Mouse (Mus musculus): ENCODE measurements around the gene Zfp747. TPM values are rescaled to one million over a fixed set of nuclear protein-coding genes. Genes with fewer than 3 reads are reported as not detected.
A peak's percentile ranks its signal among the peaks of the same experiment; 100 is the strongest.

The Zfp747 gene
- polyA plus RNA-seq, 1 experiment from 2014 or later = 10.6 TPM

GRCm38 (mm10) chr7:127357871-127358270, 18.0 kb downstream of the Zfp747 start:
- H3K36me3 ChIP-seq (ENCODE audit: insufficient read depth, low read length) = no peaks in the 10 kb centered on the region
- no peak for ATAC-seq (ENCODE audit: low FRiP score, low TSS enrichment)
- no peak overlapping the region for H3K4me3 ChIP-seq (ENCODE audit: low read length)
- H3K27me3 ChIP-seq (ENCODE audit: insufficient read depth, low read length) = peaks cover 11% of the 10 kb centered on the region; the same call in 1 of the 2 replicates
- WGBS = 56% methylated on average over 2 of the region's 2 CpGs
- H3K27ac ChIP-seq (ENCODE audit: low read length) = no peak overlapping the region
- H3K4me1 ChIP-seq (ENCODE audit: insufficient read depth, low read length) = no peaks in the 10 kb centered on the region
- no peak overlapping the region for H3K4me2 ChIP-seq (replicated peaks; ENCODE audit: low read depth, low read length)
- no peak overlapping the region for H3K9ac ChIP-seq (replicated peaks; ENCODE audit: low read length)
- H3K9me3 ChIP-seq (ENCODE audit: low read length) = no peaks in the 10 kb centered on the region

GRCm38 (mm10) chr7:127355796-127356195, 20.1 kb downstream of the Zfp747 start:
- Histone ChIP-seq H3K9ac (replicated peaks; ENCODE audit: low read length) (no peak overlapping the region), H3K4me2 (replicated peaks; ENCODE audit: low read depth, low read length) (no peak overlapping the region), H3K27ac (ENCODE audit: low read length) (no peak overlapping the region), H3K4me3 (ENCODE audit: low read length) (no peak overlapping the region), H3K27me3 (ENCODE audit: insufficient read depth, low read length) (peaks cover 9% of the 10 kb centered on the region; the same call in 1 of the 2 replicates), H3K4me1 (ENCODE audit: insufficient read depth, low read length) (no peaks in the 10 kb centered on the region), H3K9me3 (ENCODE audit: low read length) (no peaks in the 10 kb centered on the region), H3K36me3 (ENCODE audit: insufficient read depth, low read length) (no peaks in the 10 kb centered on the region)
- WGBS = 63% methylated on average over 3 of the region's 3 CpGs
- no peak for ATAC-seq (ENCODE audit: low FRiP score, low TSS enrichment)

GRCm38 (mm10) chr7:127351230-127352004, 24.4 kb downstream of the Zfp747 start:
- peaks cover 8% of the 10 kb centered on the region for H3K4me1 ChIP-seq (ENCODE audit: insufficient read depth, low read length)
- ATAC-seq (ENCODE audit: low FRiP score, low TSS enrichment) = no peak

GRCm38 (mm10) chr7:127346676-127347075, 29.2 kb downstream of the Zfp747 start:
- peak overlapping the region; percentile 91 for H3K9ac ChIP-seq (replicated peaks; ENCODE audit: low read length)
- peak overlapping the region; percentile 79 for H3K4me3 ChIP-seq (ENCODE audit: low read length)
- 13% methylated on average over 8 of the region's 8 CpGs for WGBS
- H3K27me3 ChIP-seq (ENCODE audit: insufficient read depth, low read length) = no peaks in the 10 kb centered on the region
- H3K4me1 ChIP-seq (ENCODE audit: insufficient read depth, low read length) = peaks cover 20% of the 10 kb centered on the region
- H3K27ac ChIP-seq (ENCODE audit: low read length) = peak overlapping the region; percentile 99; the same call in 1 of the 2 replicates
- H3K4me2 ChIP-seq (replicated peaks; ENCODE audit: low read depth, low read length) = peak overlapping the region; percentile 75
- peaks cover 17% of the 10 kb centered on the region for H3K36me3 ChIP-seq (ENCODE audit: insufficient read depth, low read length)
- H3K9me3 ChIP-seq (ENCODE audit: low read length) = no peaks in the 10 kb centered on the region
- ATAC-seq (ENCODE audit: low FRiP score, low TSS enrichment) = no peak

More at GRCm38 (mm10) chr7:127351230-127352004, 24.4 kb downstream of the Zfp747 start:
- Histone ChIP-seq H3K27me3 (ENCODE audit: insufficient read depth, low read length) (no peaks in the 10 kb centered on the region), H3K36me3 (ENCODE audit: insufficient read depth, low read length) (no peaks in the 10 kb centered on the region), H3K27ac (ENCODE audit: low read length) (no peak overlapping the region), H3K4me2 (replicated peaks; ENCODE audit: low read depth, low read length) (no peak overlapping the region), H3K9ac (replicated peaks; ENCODE audit: low read length) (no peak overlapping the region), H3K4me3 (ENCODE audit: low read length) (no peak overlapping the region), H3K9me3 (ENCODE audit: low read length) (no peaks in the 10 kb centered on the region)
- WGBS = 90% methylated on average over 5 of the region's 5 CpGs

- Histone ChIP-seq H3K4me2 (replicated peaks; ENCODE audit: low read depth, low read length) (peak within 1 kb of the TSS; percentile 75), H3K4me3 (ENCODE audit: low read length) (peak within 1 kb of the TSS; percentile 79), H3K4me1 (ENCODE audit: insufficient read depth, low read length) (peaks cover 22% of the 10 kb centered on the region), H3K9ac (replicated peaks; ENCODE audit: low read length) (peak within 1 kb of the TSS; percentile 91), H3K36me3 (ENCODE audit: insufficient read depth, low read length) (peaks cover 23% of the 10 kb centered on the region), H3K27me3 (ENCODE audit: insufficient read depth, low read length) (no peaks in the 10 kb centered on the region), H3K27ac (ENCODE audit: low read length) (peak within 1 kb of the TSS; percentile 99), H3K9me3 (ENCODE audit: low read length) (no peaks in the 10 kb centered on the region)
- ATAC-seq (ENCODE audit: low FRiP score, low TSS enrichment) = peak; percentile 95
- under 1% methylated on average over 75 of the region's 76 CpGs for WGBS
Measured at GRCm38 (mm10) chr7:127345512-127346325, 30.1 kb downstream of the Zfp747 start, which contains the start of gene Zfp768. Gene Zfp768 (minus strand): TSS chr7:127345589.

- under 1% methylated on average over 33 of the region's 42 CpGs for WGBS
Measured at GRCm38 (mm10) chr7:127345092-127345491, 30.8 kb downstream of the Zfp747 start.

GRCm38 (mm10) chr7:127344371-127344770, 31.5 kb downstream of the Zfp747 start:
- WGBS = 90% methylated on average over 8 of the region's 8 CpGs
- H3K27me3 ChIP-seq (ENCODE audit: insufficient read depth, low read length) = no peaks in the 10 kb centered on the region
- no peaks in the 10 kb centered on the region for H3K9me3 ChIP-seq (ENCODE audit: low read length)
- H3K36me3 ChIP-seq (ENCODE audit: insufficient read depth, low read length) = peaks cover 23% of the 10 kb centered on the region
- H3K4me2 ChIP-seq (replicated peaks; ENCODE audit: low read depth, low read length) = peak overlapping the region; percentile 75
- H3K4me1 ChIP-seq (ENCODE audit: insufficient read depth, low read length) = peaks cover 22% of the 10 kb centered on the region
- ATAC-seq (ENCODE audit: low FRiP score, low TSS enrichment) = no peak
- H3K4me3 ChIP-seq (ENCODE audit: low read length) = peak overlapping the region; percentile 79
- H3K27ac ChIP-seq (ENCODE audit: low read length) = no peak overlapping the region
- peak overlapping the region; percentile 91 for H3K9ac ChIP-seq (replicated peaks; ENCODE audit: low read length)

More at GRCm38 (mm10) chr7:127345092-127345491, 30.8 kb downstream of the Zfp747 start:
- peak overlapping the region; percentile 91 for H3K9ac ChIP-seq (replicated peaks; ENCODE audit: low read length)
- H3K4me2 ChIP-seq (replicated peaks; ENCODE audit: low read depth, low read length) = peak overlapping the region; percentile 75
- peak overlapping the region; percentile 99 for H3K27ac ChIP-seq (ENCODE audit: low read length)
- H3K9me3 ChIP-seq (ENCODE audit: low read length) = no peaks in the 10 kb centered on the region
- H3K27me3 ChIP-seq (ENCODE audit: insufficient read depth, low read length) = no peaks in the 10 kb centered on the region
- peaks cover 23% of the 10 kb centered on the region for H3K36me3 ChIP-seq (ENCODE audit: insufficient read depth, low read length)
- peak overlapping the region; percentile 79 for H3K4me3 ChIP-seq (ENCODE audit: low read length)
- H3K4me1 ChIP-seq (ENCODE audit: insufficient read depth, low read length) = peaks cover 22% of the 10 kb centered on the region
- peak; percentile 53 for ATAC-seq (ENCODE audit: low FRiP score, low TSS enrichment)

GRCm38 (mm10) chr7:127343351-127344019, 32.4 kb downstream of the Zfp747 start:
- Histone ChIP-seq H3K36me3 (ENCODE audit: insufficient read depth, low read length) (peaks cover 23% of the 10 kb centered on the region), H3K4me3 (ENCODE audit: low read length) (no peak overlapping the region), H3K9ac (replicated peaks; ENCODE audit: low read length) (no peak overlapping the region), H3K27ac (ENCODE audit: low read length) (no peak overlapping the region), H3K27me3 (ENCODE audit: insufficient read depth, low read length) (no peaks in the 10 kb centered on the region), H3K9me3 (ENCODE audit: low read length) (no peaks in the 10 kb centered on the region), H3K4me1 (ENCODE audit: insufficient read depth, low read length) (peaks cover 22% of the 10 kb centered on the region), H3K4me2 (replicated peaks; ENCODE audit: low read depth, low read length) (no peak overlapping the region)
- ATAC-seq (ENCODE audit: low FRiP score, low TSS enrichment) = no peak
- 94% methylated on average over 38 of the region's 38 CpGs for WGBS

GRCm38 (mm10) chr7:127342888-127343287, 33.0 kb downstream of the Zfp747 start:
- WGBS = 90% methylated on average over 7 of the region's 7 CpGs
- H3K27ac ChIP-seq (ENCODE audit: low read length) = no peak overlapping the region
- no peak for ATAC-seq (ENCODE audit: low FRiP score, low TSS enrichment)

More at GRCm38 (mm10) chr7:127342888-127343287, 33.0 kb downstream of the Zfp747 start:
- Histone ChIP-seq H3K4me3 (ENCODE audit: low read length) (no peak overlapping the region), H3K9me3 (ENCODE audit: low read length) (no peaks in the 10 kb centered on the region), H3K9ac (replicated peaks; ENCODE audit: low read length) (no peak overlapping the region), H3K36me3 (ENCODE audit: insufficient read depth, low read length) (peaks cover 23% of the 10 kb centered on the region), H3K4me2 (replicated peaks; ENCODE audit: low read depth, low read length) (no peak overlapping the region), H3K27me3 (ENCODE audit: insufficient read depth, low read length) (no peaks in the 10 kb centered on the region), H3K4me1 (ENCODE audit: insufficient read depth, low read length) (peaks cover 22% of the 10 kb centered on the region)

All from kidney, embryonic 16.5 days (tissue).